Mouse (Mus musculus): ENCODE measurements around the gene Lhfpl2. TPM values are rescaled to one million over a fixed set of nuclear protein-coding genes. Genes with fewer than 3 reads are reported as not detected.
A peak's percentile ranks its signal among the peaks of the same experiment; 100 is the strongest.

Lhfpl2 gene
- polyA plus RNA-seq, 1 experiment = 2.5 TPM

- TF ChIP-seq CTCF (IDR thresholded peaks at IDR 0.05; ENCODE audit: control insufficient read depth, insufficient read depth, insufficient replicate concordance, low read depth, low read length) (no peak), POLR2A (IDR thresholded peaks at IDR 0.05; ENCODE audit: control insufficient read depth, low read depth, low read length) (no peak)
- Histone ChIP-seq H3K4me1 (ENCODE audit: control insufficient read depth, insufficient read depth, low read length) (peaks cover 11% of the 10 kb centered on the region), H3K4me3 (ENCODE audit: control insufficient read depth, low read depth, low read length) (no peak overlapping the region), H3K27ac (ENCODE audit: control insufficient read depth, insufficient read depth, low read depth, low read length) (no peak overlapping the region), H3K36me3 (ENCODE audit: control insufficient read depth, insufficient read depth, low read length) (no peaks in the 10 kb centered on the region), H3K27me3 (ENCODE audit: control insufficient read depth, insufficient read depth, low read length) (no peaks in the 10 kb centered on the region)
Observed at GRCm38 (mm10) chr13:94169325-94169916, 111.8 kb downstream of the Lhfpl2 start.

GRCm38 (mm10) chr13:94171612-94172011 is 114.0 kb downstream of the Lhfpl2 start:
- TF ChIP-seq CTCF (IDR thresholded peaks at IDR 0.05; ENCODE audit: control insufficient read depth, insufficient read depth, insufficient replicate concordance, low read depth, low read length) = no peak
- no peak for TF ChIP-seq POLR2A (IDR thresholded peaks at IDR 0.05; ENCODE audit: control insufficient read depth, low read depth, low read length)
- H3K4me3 ChIP-seq (ENCODE audit: control insufficient read depth, low read depth, low read length) = no peak overlapping the region
- no peaks in the 10 kb centered on the region for H3K27me3 ChIP-seq (ENCODE audit: control insufficient read depth, insufficient read depth, low read length)
- H3K4me1 ChIP-seq (ENCODE audit: control insufficient read depth, insufficient read depth, low read length) = peaks cover 17% of the 10 kb centered on the region
- no peak overlapping the region for H3K27ac ChIP-seq (ENCODE audit: control insufficient read depth, insufficient read depth, low read depth, low read length)
- H3K36me3 ChIP-seq (ENCODE audit: control insufficient read depth, insufficient read depth, low read length) = no peaks in the 10 kb centered on the region

GRCm38 (mm10) chr13:94172533-94173310 is 115.1 kb downstream of the Lhfpl2 start:
- Histone ChIP-seq H3K27me3 (ENCODE audit: control insufficient read depth, insufficient read depth, low read length) (no peaks in the 10 kb centered on the region), H3K4me1 (ENCODE audit: control insufficient read depth, insufficient read depth, low read length) (peaks cover 19% of the 10 kb centered on the region), H3K4me3 (ENCODE audit: control insufficient read depth, low read depth, low read length) (no peak overlapping the region), H3K36me3 (ENCODE audit: control insufficient read depth, insufficient read depth, low read length) (no peaks in the 10 kb centered on the region), H3K27ac (ENCODE audit: control insufficient read depth, insufficient read depth, low read depth, low read length) (no peak overlapping the region)
- 0 out of 2 replicates have a peak, but pooled peaks have one; percentile 12 for TF ChIP-seq POLR2A (IDR thresholded peaks at IDR 0.05; ENCODE audit: control insufficient read depth, low read depth, low read length)
- no peak for TF ChIP-seq CTCF (IDR thresholded peaks at IDR 0.05; ENCODE audit: control insufficient read depth, insufficient read depth, insufficient replicate concordance, low read depth, low read length)

GRCm38 (mm10) chr13:94173633-94174576 is 116.3 kb downstream of the Lhfpl2 start:
- TF ChIP-seq POLR2A (IDR thresholded peaks at IDR 0.05; ENCODE audit: control insufficient read depth, low read depth, low read length) (no peak), CTCF (IDR thresholded peaks at IDR 0.05; ENCODE audit: control insufficient read depth, insufficient read depth, insufficient replicate concordance, low read depth, low read length) (no peak)
- no peaks in the 10 kb centered on the region for H3K36me3 ChIP-seq (ENCODE audit: control insufficient read depth, insufficient read depth, low read length)
- H3K4me3 ChIP-seq (ENCODE audit: control insufficient read depth, low read depth, low read length) = peak overlapping the region; percentile 69
- peaks cover 19% of the 10 kb centered on the region for H3K4me1 ChIP-seq (ENCODE audit: control insufficient read depth, insufficient read depth, low read length)
- no peak overlapping the region for H3K27ac ChIP-seq (ENCODE audit: control insufficient read depth, insufficient read depth, low read depth, low read length)
- H3K27me3 ChIP-seq (ENCODE audit: control insufficient read depth, insufficient read depth, low read length) = no peaks in the 10 kb centered on the region

GRCm38 (mm10) chr13:94174577-94175279 is 117.1 kb downstream of the Lhfpl2 start:
- no peaks in the 10 kb centered on the region for H3K36me3 ChIP-seq (ENCODE audit: control insufficient read depth, insufficient read depth, low read length)
- TF ChIP-seq CTCF (IDR thresholded peaks at IDR 0.05; ENCODE audit: control insufficient read depth, insufficient read depth, insufficient replicate concordance, low read depth, low read length) (no peak), POLR2A (IDR thresholded peaks at IDR 0.05; ENCODE audit: control insufficient read depth, low read depth, low read length) (no peak)
- peaks cover 19% of the 10 kb centered on the region for H3K4me1 ChIP-seq (ENCODE audit: control insufficient read depth, insufficient read depth, low read length)
- H3K27me3 ChIP-seq (ENCODE audit: control insufficient read depth, insufficient read depth, low read length) = no peaks in the 10 kb centered on the region
- H3K27ac ChIP-seq (ENCODE audit: control insufficient read depth, insufficient read depth, low read depth, low read length) = no peak overlapping the region
- H3K4me3 ChIP-seq (ENCODE audit: control insufficient read depth, low read depth, low read length) = peak overlapping the region; percentile 56

- Histone ChIP-seq H3K4me1 (ENCODE audit: control insufficient read depth, insufficient read depth, low read length) (peaks cover 19% of the 10 kb centered on the region), H3K27ac (ENCODE audit: control insufficient read depth, insufficient read depth, low read depth, low read length) (no peak overlapping the region), H3K36me3 (ENCODE audit: control insufficient read depth, insufficient read depth, low read length) (no peaks in the 10 kb centered on the region), H3K4me3 (ENCODE audit: control insufficient read depth, low read depth, low read length) (no peak overlapping the region), H3K27me3 (ENCODE audit: control insufficient read depth, insufficient read depth, low read length) (no peaks in the 10 kb centered on the region)
- no peak for TF ChIP-seq POLR2A (IDR thresholded peaks at IDR 0.05; ENCODE audit: control insufficient read depth, low read depth, low read length)
Observed at GRCm38 (mm10) chr13:94175379-94176050, 117.9 kb downstream of the Lhfpl2 start.

All from testis, adult 2 months (tissue).